Mouse (Mus musculus): ENCODE measurements around the gene Acat2. TPM values are rescaled to one million over a fixed set of nuclear protein-coding genes. Genes with fewer than 3 reads are reported as not detected.
A peak's percentile ranks its signal among the peaks of the same experiment; 100 is the strongest.
"Not testable (repeated sequence)": the region's sequence is repeated elsewhere in the genome, so short reads cannot be mapped to it uniquely, and the experiment has no call there.

Gene Acat2
- polyA plus RNA-seq, 1 experiment from 2014 or later = 133 TPM

DNA sequence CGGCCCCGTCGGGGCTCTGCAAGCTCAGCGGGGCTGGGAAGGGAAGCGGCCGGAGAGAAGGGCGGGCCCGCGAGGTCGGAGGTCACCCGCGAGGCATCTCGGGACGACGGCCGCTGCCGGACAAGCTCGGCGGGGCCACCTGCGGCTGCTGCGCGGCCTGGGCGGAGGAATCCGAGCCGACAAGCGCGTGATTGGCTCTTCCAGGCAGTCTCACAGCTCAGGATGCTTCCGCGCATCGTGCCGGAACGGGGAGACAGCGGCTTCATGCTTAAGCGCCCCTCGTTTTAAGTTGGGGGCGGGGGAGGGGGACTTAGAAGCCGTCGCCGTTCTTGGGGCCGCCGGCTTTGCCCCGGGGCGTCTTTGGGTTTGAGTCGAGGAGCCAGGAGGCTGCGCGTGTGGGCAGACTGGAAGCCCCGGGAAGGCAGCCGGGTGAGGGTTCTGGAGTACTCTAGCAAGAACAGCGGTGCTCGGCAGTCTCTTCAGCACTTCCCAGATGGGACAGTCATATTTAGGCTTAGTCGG, 32.0 kb upstream of the Acat2 start:
- peak overlapping the region; percentile 100 for H3K9ac ChIP-seq
- no peaks in the 10 kb centered on the region for H3K9me3 ChIP-seq
- peaks cover 9% of the 10 kb centered on the region for H3K4me1 ChIP-seq
- H3K36me3 ChIP-seq = peaks cover 7% of the 10 kb centered on the region; the same call in 1 of the 2 replicates
- WGBS = under 1% methylated on average over 50 of the region's 51 CpGs
- ATAC-seq (ENCODE audit: insufficient number of reproducible peaks, low FRiP score, low TSS enrichment, low read depth) = peak; percentile 86
- H3K4me3 ChIP-seq = peak overlapping the region; percentile 100
- H3K4me2 ChIP-seq = peak overlapping the region; percentile 52
- peak overlapping the region; percentile 100 for H3K27ac ChIP-seq
- no peaks in the 10 kb centered on the region for H3K27me3 ChIP-seq

DNA sequence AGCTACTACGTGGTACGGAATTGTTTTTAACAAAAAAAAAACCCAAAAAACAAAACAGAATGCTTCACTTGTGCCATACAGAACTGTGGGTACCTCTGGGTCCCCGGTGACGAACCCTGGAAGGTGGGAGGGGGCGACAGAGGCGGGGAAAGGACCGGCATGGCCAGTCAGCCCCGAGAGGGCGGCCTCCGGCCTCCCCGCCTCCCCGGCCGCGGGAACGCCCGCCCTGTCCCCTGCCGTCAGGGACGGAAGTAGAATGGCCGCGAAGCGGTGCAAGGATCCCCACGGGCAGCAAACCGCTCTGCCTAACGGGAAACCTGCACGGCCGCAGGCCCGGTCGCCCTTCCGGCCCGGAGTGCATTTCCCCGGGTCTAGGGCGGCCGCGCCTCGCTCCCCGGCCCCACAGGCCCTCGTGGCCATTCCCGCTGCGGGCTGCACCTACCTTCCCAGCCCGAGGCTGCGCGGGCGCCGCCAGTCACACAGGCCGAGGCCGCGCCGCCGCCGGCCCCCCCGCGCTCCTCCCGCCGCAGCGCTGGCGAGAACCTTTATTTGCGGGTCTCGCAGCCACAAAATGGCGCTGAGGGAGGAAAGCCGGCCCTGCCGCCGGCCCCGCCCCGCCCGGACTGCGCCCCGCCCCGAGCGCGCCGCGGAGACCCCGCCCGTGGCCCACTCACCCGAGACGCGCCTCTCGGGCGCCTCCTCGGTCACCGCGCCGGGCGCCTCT, 31.2 kb upstream of the Acat2 start:
- ATAC-seq (ENCODE audit: insufficient number of reproducible peaks, low FRiP score, low TSS enrichment, low read depth) = peak; percentile 94

DNA sequence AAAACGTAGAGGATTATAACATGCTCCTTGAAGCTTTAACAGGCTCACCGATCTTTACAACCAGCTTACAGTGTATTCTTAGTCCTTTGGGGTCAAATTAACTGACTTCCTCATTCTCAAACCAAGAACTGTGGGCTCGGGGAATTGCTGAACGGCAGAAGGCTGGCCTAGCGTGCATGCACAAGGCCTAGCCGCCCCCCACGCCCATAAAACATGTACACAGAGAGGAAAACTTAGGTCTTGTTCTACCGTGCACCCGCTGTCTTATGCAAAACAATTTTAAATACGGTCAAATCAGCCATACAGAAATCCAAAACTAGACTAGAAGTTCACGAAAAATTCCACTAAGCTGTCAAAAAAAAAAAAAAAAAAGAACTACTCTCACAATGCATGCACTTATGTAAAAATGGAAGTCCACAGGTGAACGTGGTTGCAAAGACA, 30.7 kb upstream of the Acat2 start:
- no peak for ATAC-seq (ENCODE audit: insufficient number of reproducible peaks, low FRiP score, low TSS enrichment, low read depth)

More for the DNA sequence above, 31.2 kb upstream of the Acat2 start:
- Histone ChIP-seq H3K27me3 (no peaks in the 10 kb centered on the region), H3K4me3 (peak overlapping the region; percentile 100), H3K27ac (peak overlapping the region; percentile 100), H3K4me1 (peaks cover 9% of the 10 kb centered on the region), H3K36me3 (peaks cover 7% of the 10 kb centered on the region; the same call in 1 of the 2 replicates), H3K9ac (peak overlapping the region; percentile 100), H3K4me2 (peak overlapping the region; percentile 52), H3K9me3 (no peaks in the 10 kb centered on the region)
- WGBS = under 1% methylated on average over 77 of the region's 84 CpGs

DNA sequence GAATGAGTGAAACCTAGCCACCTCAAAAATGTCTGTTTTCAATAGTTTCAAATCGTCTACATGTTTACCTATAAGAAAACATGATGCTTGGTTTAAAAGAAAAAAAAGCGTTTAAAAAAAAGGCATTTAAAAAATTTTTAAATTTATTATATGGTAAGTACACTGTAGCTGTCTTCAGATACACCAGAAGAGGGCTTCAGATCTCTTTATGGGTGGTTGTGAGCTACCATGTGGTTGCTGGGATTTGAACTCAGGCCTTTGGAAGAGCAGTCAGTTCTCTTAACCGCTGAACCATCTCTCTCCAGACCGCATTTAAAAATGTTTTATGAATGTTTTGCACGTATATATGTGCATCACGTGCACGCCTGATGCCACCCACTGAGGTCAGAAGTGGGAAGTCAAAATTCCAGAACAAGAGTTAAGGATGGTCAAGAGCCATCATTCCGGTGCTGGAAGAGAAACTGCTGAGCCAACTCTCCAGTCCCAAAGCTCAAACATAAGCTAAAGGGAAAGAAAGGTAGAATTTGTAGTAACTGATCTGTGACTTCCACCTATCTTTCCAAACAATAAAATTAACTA, 30.1 kb upstream of the Acat2 start:
- H3K4me3 ChIP-seq = peak overlapping the region; percentile 100
- no peaks in the 10 kb centered on the region for H3K27me3 ChIP-seq
- WGBS = 42% methylated on average over 8 of the region's 8 CpGs
- peak overlapping the region; percentile 100 for H3K27ac ChIP-seq
- H3K4me2 ChIP-seq = peak overlapping the region; percentile 52
- peak overlapping the region; percentile 100; the same call in 1 of the 2 replicates for H3K9ac ChIP-seq
- ATAC-seq (ENCODE audit: insufficient number of reproducible peaks, low FRiP score, low TSS enrichment, low read depth) = no peak
- peaks cover 7% of the 10 kb centered on the region; the same call in 1 of the 2 replicates for H3K36me3 ChIP-seq
- peaks cover 9% of the 10 kb centered on the region for H3K4me1 ChIP-seq
- H3K9me3 ChIP-seq = no peaks in the 10 kb centered on the region

More for the DNA sequence above, 30.7 kb upstream of the Acat2 start:
- H3K27ac ChIP-seq = peak overlapping the region; percentile 100
- H3K9me3 ChIP-seq = no peaks in the 10 kb centered on the region
- H3K27me3 ChIP-seq = no peaks in the 10 kb centered on the region
- WGBS = 1% methylated on average over 12 of the region's 12 CpGs
- peaks cover 7% of the 10 kb centered on the region; the same call in 1 of the 2 replicates for H3K36me3 ChIP-seq
- peaks cover 9% of the 10 kb centered on the region for H3K4me1 ChIP-seq
- H3K4me2 ChIP-seq = peak overlapping the region; percentile 52
- H3K4me3 ChIP-seq = peak overlapping the region; percentile 100
- peak overlapping the region; percentile 100 for H3K9ac ChIP-seq

DNA sequence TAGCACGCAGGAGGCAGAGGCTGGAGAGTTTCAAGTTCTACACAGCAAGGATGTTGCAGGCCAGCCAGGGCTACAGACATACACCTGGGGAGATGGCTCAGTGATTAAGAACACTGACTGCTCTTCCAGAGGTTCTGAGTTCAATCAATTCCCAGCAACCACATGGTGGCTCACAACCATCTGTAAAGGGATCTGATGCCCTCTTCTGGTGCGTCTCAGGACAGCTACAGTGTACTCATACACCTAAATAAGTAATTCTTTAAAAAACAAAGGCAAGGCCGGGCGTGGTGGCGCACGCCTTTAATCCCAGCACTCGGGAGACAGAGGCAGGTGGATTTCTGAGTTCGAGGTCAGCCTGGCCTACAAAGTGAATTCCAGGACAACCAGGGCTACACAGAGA, 27.5 kb upstream of the Acat2 start:
- not testable (repeated sequence) for H3K4me1 ChIP-seq; H3K27ac ChIP-seq; H3K9me3 ChIP-seq; H3K4me3 ChIP-seq; H3K4me2 ChIP-seq; H3K27me3 ChIP-seq; H3K9ac ChIP-seq; ATAC-seq (ENCODE audit: insufficient number of reproducible peaks, low FRiP score, low TSS enrichment, low read depth)
- WGBS = 96% methylated on average over 8 of the region's 8 CpGs
- H3K36me3 ChIP-seq = peaks cover 23% of the 10 kb centered on the region

DNA sequence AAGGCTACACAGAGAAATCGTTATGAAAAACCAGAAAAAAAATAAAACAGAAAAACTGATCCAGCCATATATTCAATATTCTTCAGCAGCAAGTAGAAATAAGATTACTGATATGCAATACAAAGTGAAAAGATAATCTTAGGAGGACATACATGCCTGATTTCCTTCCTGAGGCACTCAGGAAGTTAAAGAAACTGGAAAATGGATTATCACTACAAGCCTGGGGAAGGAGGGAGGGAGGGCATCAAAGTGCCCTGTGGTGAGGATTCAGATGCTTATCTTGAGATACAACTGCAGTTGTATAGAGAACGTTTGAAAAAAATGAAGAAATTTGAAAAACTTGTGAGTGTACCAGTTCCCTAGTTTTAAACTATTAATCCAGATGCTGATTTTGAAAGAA, 23.4 kb upstream of the Acat2 start:
- no peaks in the 10 kb centered on the region for H3K27me3 ChIP-seq
- WGBS = 76% methylated on average over 2 of the region's 2 CpGs
- no peak overlapping the region for H3K4me3 ChIP-seq
- no peak overlapping the region for H3K9ac ChIP-seq
- H3K36me3 ChIP-seq = peaks cover 50% of the 10 kb centered on the region
- H3K9me3 ChIP-seq = no peaks in the 10 kb centered on the region
- no peak overlapping the region for H3K27ac ChIP-seq
- ATAC-seq (ENCODE audit: insufficient number of reproducible peaks, low FRiP score, low TSS enrichment, low read depth) = no peak
- 0 out of 2 replicates have a peak, but pooled peaks cover 3% of the 10 kb centered on the region for H3K4me1 ChIP-seq
- H3K4me2 ChIP-seq = no peak overlapping the region

DNA sequence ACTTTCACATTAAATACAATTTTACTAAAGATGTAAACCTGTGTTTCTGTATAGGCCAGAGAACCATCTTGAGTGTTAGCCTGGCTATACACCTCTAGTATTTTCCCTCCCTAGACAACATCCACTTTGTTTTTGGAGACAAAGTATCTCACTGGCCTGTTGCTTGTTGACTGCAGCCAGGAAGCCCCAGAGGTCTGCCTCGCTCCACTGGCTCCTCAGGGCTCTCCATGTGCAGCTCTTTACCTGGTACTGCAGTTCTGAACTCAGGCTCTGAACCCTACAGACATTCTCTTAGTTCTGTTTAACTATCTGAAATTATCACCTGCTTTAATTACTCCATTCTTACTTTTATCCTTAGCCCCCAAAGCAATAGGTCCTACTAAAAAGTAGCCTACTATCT, 18.0 kb upstream of the Acat2 start:
- Histone ChIP-seq H3K4me3 (no peak overlapping the region), H3K4me1 (no peaks in the 10 kb centered on the region), H3K9ac (no peak overlapping the region), H3K27ac (no peak overlapping the region), H3K4me2 (no peak overlapping the region), H3K9me3 (no peaks in the 10 kb centered on the region), H3K36me3 (peaks cover 66% of the 10 kb centered on the region), H3K27me3 (no peaks in the 10 kb centered on the region)
- ATAC-seq (ENCODE audit: insufficient number of reproducible peaks, low FRiP score, low TSS enrichment, low read depth) = no peak
- WGBS = 93% methylated on average over 1 of the region's 1 CpGs

DNA sequence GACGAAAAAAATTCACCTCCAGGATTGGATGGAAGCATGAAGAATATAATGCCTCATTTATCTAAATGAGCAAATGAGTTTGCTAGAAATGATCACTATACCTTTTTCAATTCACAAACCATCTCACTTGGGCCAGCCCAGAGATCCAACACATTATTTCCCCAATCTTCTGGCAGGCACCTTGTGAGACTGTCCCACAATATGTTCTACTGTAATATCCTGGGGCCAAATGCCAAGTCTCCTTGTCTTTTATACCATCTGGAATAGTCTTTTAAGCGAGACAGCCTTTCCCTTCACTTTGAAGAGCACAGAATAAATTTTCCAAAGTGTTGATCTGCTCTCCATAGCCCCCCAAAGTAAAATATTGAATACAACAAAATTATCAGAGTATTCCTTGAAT, 13.3 kb upstream of the Acat2 start:
- H3K4me1 ChIP-seq = no peaks in the 10 kb centered on the region
- no peak overlapping the region for H3K27ac ChIP-seq
- 83% methylated on average over 2 of the region's 2 CpGs for WGBS
- no peaks in the 10 kb centered on the region for H3K27me3 ChIP-seq
- H3K36me3 ChIP-seq = peaks cover 56% of the 10 kb centered on the region
- H3K4me2 ChIP-seq = no peak overlapping the region
- no peak for ATAC-seq (ENCODE audit: insufficient number of reproducible peaks, low FRiP score, low TSS enrichment, low read depth)
- H3K4me3 ChIP-seq = no peak overlapping the region
- no peak overlapping the region for H3K9ac ChIP-seq
- H3K9me3 ChIP-seq = no peaks in the 10 kb centered on the region

DNA sequence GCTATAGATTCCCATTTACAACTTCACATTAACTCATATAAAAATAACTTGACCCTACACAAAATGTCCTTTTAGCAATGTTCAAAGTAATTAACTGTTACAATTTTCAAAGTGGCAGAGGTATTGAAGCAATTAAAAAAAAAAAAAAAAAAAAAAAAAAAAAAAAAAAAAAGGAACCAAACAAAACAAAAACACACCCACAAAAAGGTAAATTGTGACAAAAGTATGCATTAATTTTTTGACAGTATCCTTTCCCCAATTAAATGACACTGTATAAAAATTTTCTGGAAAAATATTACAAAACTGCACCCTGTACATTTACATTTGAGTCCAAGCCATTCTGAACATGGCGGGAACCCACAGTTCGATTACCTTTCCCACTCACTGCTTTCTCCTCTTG, 6.6 kb upstream of the Acat2 start:
- no peak overlapping the region for H3K4me2 ChIP-seq
- no peak overlapping the region for H3K27ac ChIP-seq
- H3K9ac ChIP-seq = no peak overlapping the region
- 92% methylated on average over 2 of the region's 2 CpGs for WGBS
- H3K27me3 ChIP-seq = no peaks in the 10 kb centered on the region
- no peak overlapping the region for H3K4me3 ChIP-seq
- no peak for ATAC-seq (ENCODE audit: insufficient number of reproducible peaks, low FRiP score, low TSS enrichment, low read depth)
- no peaks in the 10 kb centered on the region for H3K4me1 ChIP-seq
- no peaks in the 10 kb centered on the region for H3K9me3 ChIP-seq
- peaks cover 35% of the 10 kb centered on the region for H3K36me3 ChIP-seq

DNA sequence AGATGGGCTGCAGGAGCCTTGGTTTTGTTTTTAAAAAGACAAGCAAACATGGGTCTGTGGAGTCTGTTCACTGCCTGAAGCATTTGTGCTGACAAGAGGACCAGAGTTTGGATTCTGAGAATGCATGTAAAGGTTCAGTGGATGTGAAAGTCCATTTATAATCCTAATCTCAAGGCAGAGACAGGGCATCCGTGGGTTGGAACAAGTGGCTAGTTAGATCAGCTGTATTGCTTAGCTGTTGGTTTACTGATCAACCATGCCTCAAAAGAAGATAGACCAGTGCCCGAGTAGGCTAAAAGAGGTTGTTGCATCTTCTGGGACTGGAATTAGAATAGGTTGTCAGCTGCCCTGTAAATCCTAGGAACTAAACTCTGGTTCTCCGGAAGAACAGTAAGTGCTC, 2.9 kb upstream of the Acat2 start:
- Histone ChIP-seq H3K4me1 (peaks cover 8% of the 10 kb centered on the region), H3K4me2 (no peak overlapping the region), H3K4me3 (no peak overlapping the region), H3K27ac (no peak overlapping the region), H3K36me3 (peaks cover 25% of the 10 kb centered on the region), H3K9me3 (no peaks in the 10 kb centered on the region), H3K9ac (no peak overlapping the region), H3K27me3 (no peaks in the 10 kb centered on the region)
- WGBS = 73% methylated on average over 3 of the region's 3 CpGs
- ATAC-seq (ENCODE audit: insufficient number of reproducible peaks, low FRiP score, low TSS enrichment, low read depth) = no peak

DNA sequence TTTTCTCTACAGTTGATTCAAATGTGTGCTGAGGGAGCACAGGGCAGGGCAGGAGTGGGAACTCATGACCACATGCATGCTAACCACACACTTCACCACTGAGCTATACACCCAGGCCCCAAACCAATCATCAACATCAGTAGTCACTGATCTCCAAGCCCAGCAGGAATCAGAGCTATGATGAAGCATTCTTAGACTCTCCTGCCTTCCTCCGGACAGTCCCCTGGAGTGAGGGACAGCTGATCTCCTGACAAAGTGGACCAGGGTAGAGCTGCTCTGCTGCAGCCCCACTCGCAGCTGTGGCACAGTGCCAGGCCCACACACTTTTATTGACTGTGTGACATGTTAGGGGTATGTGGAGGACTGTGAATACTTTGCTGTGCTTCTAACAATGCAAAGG, 1.2 kb downstream of the Acat2 start:
- not testable (repeated sequence) for H3K9ac ChIP-seq; ATAC-seq (ENCODE audit: insufficient number of reproducible peaks, low FRiP score, low TSS enrichment, low read depth); H3K27ac ChIP-seq; H3K4me3 ChIP-seq; H3K27me3 ChIP-seq; H3K9me3 ChIP-seq; H3K4me1 ChIP-seq
- 21% methylated on average over 2 of the region's 2 CpGs for WGBS
- H3K4me2 ChIP-seq = 0 out of 2 replicates have a peak overlapping the region, but pooled peaks have one; percentile 25
- H3K36me3 ChIP-seq = peaks cover 17% of the 10 kb centered on the region

DNA sequence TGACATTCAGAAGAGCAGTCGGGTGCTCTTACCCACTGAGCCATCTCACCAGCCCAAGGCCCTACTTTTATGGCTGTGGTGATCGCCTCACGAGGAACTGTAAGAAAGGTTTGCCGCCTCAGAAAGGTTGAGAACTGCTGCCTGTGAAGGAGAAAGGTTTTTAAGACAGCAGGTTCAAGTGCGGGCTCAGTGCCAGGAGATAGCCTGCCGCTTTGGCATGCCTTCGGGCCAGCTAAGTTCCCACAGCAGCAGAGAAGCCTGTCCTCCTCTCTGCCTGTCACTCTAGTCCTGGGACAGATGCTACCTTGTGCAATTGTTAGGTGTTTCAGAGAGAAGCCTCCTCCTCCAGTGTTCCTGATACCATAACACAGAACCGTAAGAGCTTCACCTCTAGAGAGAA, 3.9 kb downstream of the Acat2 start:
- no peak overlapping the region for H3K9ac ChIP-seq
- peaks cover 28% of the 10 kb centered on the region for H3K36me3 ChIP-seq
- no peaks in the 10 kb centered on the region for H3K9me3 ChIP-seq
- peaks cover 8% of the 10 kb centered on the region for H3K4me1 ChIP-seq
- ATAC-seq (ENCODE audit: insufficient number of reproducible peaks, low FRiP score, low TSS enrichment, low read depth) = no peak
- H3K4me2 ChIP-seq = no peak overlapping the region
- no peak overlapping the region for H3K27ac ChIP-seq
- no peaks in the 10 kb centered on the region for H3K27me3 ChIP-seq
- 87% methylated on average over 8 of the region's 8 CpGs for WGBS
- no peak overlapping the region for H3K4me3 ChIP-seq
